Mouse (Mus musculus) kidney, adult 2 months (tissue): ENCODE results near the gene Nthl1. TPM values are rescaled to one million over a fixed set of nuclear protein-coding genes. Genes with fewer than 3 reads are reported as not detected.
A peak's percentile ranks its signal among the peaks of the same experiment; 100 is the strongest.

ENCODE experiments used
- DNase-seq: peaks from one replicate; pipeline ENCODE4 v3.0.0; 2021
- H3K27ac ChIP-seq: fragments of 200-500 bp; 2 replicates; pipeline ENCODE4 v1.5.1; 2012; ENCODE audit warnings: low read depth, low read length, control low read depth, inconsistent platforms; ENCODE audit not compliant: insufficient read depth
- H3K27me3 ChIP-seq: fragments of 200-500 bp; replicated peaks from 2 replicates; pipeline ENCODE4 v1.6.1; 2012; ENCODE audit warnings: mild to moderate bottlenecking, moderate library complexity, low read length, inconsistent platforms; ENCODE audit not compliant: control insufficient read depth, insufficient read depth
- H3K36me3 ChIP-seq: fragments of 200-500 bp; 2 replicates; pipeline ENCODE4 v1.6.1; 2012; ENCODE audit warnings: mild to moderate bottlenecking, moderate library complexity, low read length, inconsistent platforms; ENCODE audit not compliant: control insufficient read depth, insufficient read depth
- H3K4me1 ChIP-seq: fragments of 200-500 bp; 2 replicates; pipeline ENCODE4 v1.6.1; 2011; ENCODE audit warnings: low read length; ENCODE audit not compliant: control insufficient read depth, insufficient read depth
- H3K4me3 ChIP-seq: fragments of 200-500 bp; 2 replicates; pipeline ENCODE4 v1.5.1; 2011; ENCODE audit warnings: mild to moderate bottlenecking, low read depth, low read length, control low read depth; ENCODE audit not compliant: insufficient read depth
- CTCF ChIP-seq: fragments of 200-500 bp; conservative IDR thresholded peaks from 2 replicates; pipeline ENCODE4 v1.5.1; 2011; ENCODE audit warnings: low read depth, mild to moderate bottlenecking, control low read depth, low read length, moderate library complexity, mixed read lengths; ENCODE audit not compliant: insufficient read depth, insufficient read length
- POLR2A ChIP-seq: fragments of 200-500 bp; IDR thresholded peaks from one replicate; pipeline ENCODE4 v1.6.1; 2011; ENCODE audit warnings: low read depth, low read length, control low read depth
- WGBS: fragments of 180-500 bp; shearing (Covaris S2); methylation state at CpG from one replicate; pipeline ENCODE4 v1.1.7; 2018; 5-methylcytosine and 5-hydroxymethylcytosine counted together
- polyA plus RNA-seq: library from polyadenylated mRNA; depleted of rRNA; stranded (reverse); fragments of >200 nt; gene quantifications from 2 replicates; pipeline ENCODE4 v1.2.3, GENCODE M21; 2012; rRNA removed

The Nthl1 gene
- polyA plus RNA-seq, 1 experiment, result 13.6 TPM

DNA sequence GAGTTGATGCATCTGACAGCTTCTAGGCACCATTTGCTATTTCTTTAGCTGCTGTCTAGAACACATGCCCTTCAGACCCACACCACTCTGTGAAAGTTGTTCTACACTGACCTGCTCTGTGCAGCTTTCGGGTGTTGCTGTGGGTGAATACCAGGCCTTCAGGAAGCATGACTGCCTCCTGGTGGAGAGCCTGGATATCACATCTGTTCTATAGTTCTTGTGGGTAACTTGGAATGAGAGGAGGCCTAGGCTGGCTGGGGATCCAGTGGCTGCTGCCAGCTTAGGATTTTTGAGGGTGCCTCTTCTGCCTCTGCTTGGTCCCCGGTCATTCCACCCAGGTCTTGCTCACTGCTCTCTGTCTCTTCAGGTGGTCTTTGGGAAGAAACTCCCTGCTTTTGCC is 43.7 kb downstream of the Nthl1 start:
- Histone ChIP-seq H3K36me3 (no peaks in the 10 kb centered on the region), H3K4me3 (no peak overlapping the region), H3K27ac (no peak overlapping the region), H3K27me3 (no peaks in the 10 kb centered on the region), H3K4me1 (peaks cover 8% of the 10 kb centered on the region)
- peak; percentile 67 for DNase-seq
- TF ChIP-seq CTCF, result peak; percentile 66
- TF ChIP-seq POLR2A, result no peak
- 58% methylated on average over 2 of the region's 2 CpGs for WGBS

DNA sequence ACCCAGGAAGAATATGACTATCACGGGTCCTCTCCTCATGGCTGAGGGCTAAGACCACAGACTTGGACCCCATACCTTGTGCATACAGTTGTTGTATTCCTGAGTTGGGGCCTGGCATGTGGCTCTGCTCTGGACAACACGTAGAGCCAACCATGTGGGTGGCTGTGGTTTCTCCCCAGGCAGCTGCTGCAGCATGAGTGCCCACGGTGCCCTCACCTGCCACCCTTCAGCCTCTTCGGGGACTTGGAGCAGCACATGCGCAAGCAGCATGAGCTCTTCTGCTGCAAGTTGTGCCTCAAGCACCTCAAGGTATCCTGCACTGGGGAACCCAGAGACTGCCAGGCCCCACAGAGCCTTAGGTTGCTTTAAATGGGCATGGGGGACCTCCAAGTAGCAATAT is 44.4 kb downstream of the Nthl1 start:
- no peak overlapping the region for H3K27ac ChIP-seq
- no peak overlapping the region for H3K4me3 ChIP-seq
- TF ChIP-seq CTCF (no peak), POLR2A (no peak)
- DNase-seq, result no peak
- WGBS, result 94% methylated on average over 5 of the region's 5 CpGs
- no peaks in the 10 kb centered on the region for H3K27me3 ChIP-seq
- no peaks in the 10 kb centered on the region for H3K36me3 ChIP-seq
- H3K4me1 ChIP-seq, result peaks cover 3% of the 10 kb centered on the region; the same call in 1 of the 2 replicates

DNA sequence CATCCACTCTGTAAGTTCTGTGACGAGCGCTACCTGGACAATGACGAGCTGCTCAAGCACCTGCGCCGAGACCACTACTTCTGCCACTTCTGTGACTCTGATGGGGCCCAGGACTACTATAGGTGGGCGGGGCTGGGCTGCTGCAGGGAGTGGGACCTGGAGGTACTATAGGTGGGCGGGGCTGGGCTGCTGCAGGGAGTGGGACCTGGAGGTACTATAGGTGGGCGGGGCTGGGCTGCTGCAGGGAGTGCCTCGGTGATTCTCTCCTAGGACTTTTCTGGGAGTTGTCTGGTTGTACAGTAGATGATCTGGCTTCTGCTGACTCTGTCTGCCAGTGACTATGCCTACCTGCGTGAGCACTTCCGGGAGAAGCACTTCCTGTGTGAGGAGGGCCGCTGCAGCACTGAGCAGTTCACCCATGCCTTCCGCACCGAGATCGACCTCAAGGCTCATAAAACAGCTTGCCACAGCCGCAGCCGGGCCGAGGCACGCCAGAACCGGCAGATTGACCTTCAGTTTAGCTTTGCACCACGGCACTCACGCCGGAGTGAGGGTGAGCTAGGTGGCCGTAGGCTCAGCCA is 45.1 kb downstream of the Nthl1 start:
- Histone ChIP-seq H3K36me3 (no peaks in the 10 kb centered on the region), H3K4me3 (no peak overlapping the region), H3K4me1 (no peaks in the 10 kb centered on the region), H3K27me3 (no peaks in the 10 kb centered on the region), H3K27ac (no peak overlapping the region)
- TF ChIP-seq CTCF (no peak), POLR2A (no peak)
- DNase-seq, result no peak
- WGBS, result 85% methylated on average over 24 of the region's 24 CpGs

- Histone ChIP-seq H3K36me3 (no peaks in the 10 kb centered on the region), H3K27ac (no peak overlapping the region), H3K27me3 (0 out of 2 replicates have a peak, but pooled peaks cover 2% of the 10 kb centered on the region), H3K4me3 (no peak overlapping the region), H3K4me1 (no peaks in the 10 kb centered on the region)
- DNase-seq, result peak; percentile 72
- TF ChIP-seq POLR2A (no peak), CTCF (no peak)
- 50% methylated on average over 16 of the region's 16 CpGs for WGBS
Observed at GRCm38 (mm10) chr17:24686514-24686913, 54.0 kb downstream of the Nthl1 start.

- 0 out of 2 replicates have a peak, but pooled peaks cover 2% of the 10 kb centered on the region for H3K27me3 ChIP-seq
- DNase-seq, result peak; percentile 75
- TF ChIP-seq CTCF (no peak), POLR2A (no peak)
- H3K4me3 ChIP-seq, result peak overlapping the region; percentile 29; the same call in 1 of the 2 replicates
- no peak overlapping the region for H3K27ac ChIP-seq
- no peaks in the 10 kb centered on the region for H3K4me1 ChIP-seq
- no peaks in the 10 kb centered on the region for H3K36me3 ChIP-seq
- WGBS, result 4% methylated on average over 25 of the region's 25 CpGs
Observed at GRCm38 (mm10) chr17:24687146-24687595, 54.7 kb downstream of the Nthl1 start.

DNA sequence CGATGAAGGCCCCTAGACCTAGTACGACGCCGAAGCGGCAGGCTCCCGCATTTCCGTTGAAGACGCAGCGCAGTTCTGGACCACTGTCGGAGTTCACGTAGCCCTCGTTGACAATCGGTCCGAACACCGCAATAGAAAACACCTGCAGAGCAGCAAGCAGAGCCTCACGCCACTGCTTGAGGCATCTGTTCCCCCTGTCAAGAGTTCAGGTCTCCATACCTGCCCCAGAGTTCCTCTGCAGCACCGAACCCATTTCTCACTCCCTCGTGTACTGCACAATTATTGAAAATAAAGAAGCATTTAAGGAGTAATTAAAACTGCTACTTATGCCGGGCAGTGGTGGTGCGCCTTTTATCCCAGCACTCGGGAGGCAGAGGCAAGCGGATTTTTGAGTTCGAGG is 55.1 kb downstream of the Nthl1 start:
- no peak for TF ChIP-seq CTCF
- TF ChIP-seq POLR2A, result no peak
- H3K4me3 ChIP-seq, result peak overlapping the region; percentile 29; the same call in 1 of the 2 replicates
- 0 out of 2 replicates have a peak, but pooled peaks cover 2% of the 10 kb centered on the region for H3K27me3 ChIP-seq
- H3K4me1 ChIP-seq, result no peaks in the 10 kb centered on the region
- no peak overlapping the region for H3K27ac ChIP-seq
- no peaks in the 10 kb centered on the region for H3K36me3 ChIP-seq
- WGBS, result 23% methylated on average over 23 of the region's 23 CpGs
- no peak for DNase-seq

Other genes with a start within 250 kb of the Nthl1 start
- 73.0 and 76.9 TPM in 2 replicates for gene Rnps1, start 218.1 kb upstream of the Nthl1 start, polyA plus RNA-seq
- 196 and 222 TPM in 2 replicates for gene Eci1, start 206.0 kb upstream of the Nthl1 start, polyA plus RNA-seq
- gene Dnase1l2, start 189.6 kb upstream of the Nthl1 start, polyA plus RNA-seq, result 7.6 and 8.8 TPM in 2 replicates
- gene E4f1, start 162.4 kb upstream of the Nthl1 start, polyA plus RNA-seq, result 63.7 and 72.8 TPM in 2 replicates
- 38.7 and 46.5 TPM in 2 replicates for gene Pgp, start 162.3 kb upstream of the Nthl1 start, polyA plus RNA-seq
- 0.56 and 0.96 TPM in 2 replicates for gene Bricd5, start 158.8 kb upstream of the Nthl1 start, polyA plus RNA-seq
- 26.1 and 32.1 TPM in 2 replicates for gene Mlst8, start 153.6 kb upstream of the Nthl1 start, polyA plus RNA-seq
- 0.52 and 0.80 TPM in 2 replicates for gene Caskin1, start 144.1 kb upstream of the Nthl1 start, polyA plus RNA-seq
- 108 and 124 TPM in 2 replicates for gene Traf7, start 104.7 kb upstream of the Nthl1 start, polyA plus RNA-seq
- gene Rab26, start 98.5 kb upstream of the Nthl1 start, polyA plus RNA-seq, result 0.56 and 0.58 TPM in 2 replicates
- gene Pkd1, start 82.8 kb upstream of the Nthl1 start, polyA plus RNA-seq, result 34.6 and 42.9 TPM in 2 replicates
- 152 and 174 TPM in 2 replicates for gene Tsc2, start 50 bp upstream of the Nthl1 start, polyA plus RNA-seq
- 111 and 123 TPM in 2 replicates for gene Slc9a3r2, start 17.6 kb downstream of the Nthl1 start, polyA plus RNA-seq
- gene Npw, start 25.8 kb downstream of the Nthl1 start, polyA plus RNA-seq, result not detected in 2 replicates
- gene Zfp598, start 37.0 kb downstream of the Nthl1 start, polyA plus RNA-seq, result 44.3 and 57.6 TPM in 2 replicates
- 1.5 and 2.2 TPM in 2 replicates for gene Syngr3, start 57.3 kb downstream of the Nthl1 start, polyA plus RNA-seq
- gene Gfer, start 63.5 kb downstream of the Nthl1 start, polyA plus RNA-seq, result 29.8 and 34.7 TPM in 2 replicates
- 5.6 and 7.1 TPM in 2 replicates for gene Noxo1, start 63.6 kb downstream of the Nthl1 start, polyA plus RNA-seq
- gene Tbl3, start 75.0 kb downstream of the Nthl1 start, polyA plus RNA-seq, result 48.6 and 49.4 TPM in 2 replicates
- 0.16 and 0.91 TPM in 2 replicates for gene Rnf151, start 85.4 kb downstream of the Nthl1 start, polyA plus RNA-seq
- 2,444 and 2,611 TPM in 2 replicates for gene Rps2, start 85.4 kb downstream of the Nthl1 start, polyA plus RNA-seq
- 626 and 656 TPM in 2 replicates for gene Ndufb10, start 91.8 kb downstream of the Nthl1 start, polyA plus RNA-seq
- gene Rpl3l, start 95.1 kb downstream of the Nthl1 start, polyA plus RNA-seq, result 0.38 and 4.7 TPM in 2 replicates
- gene Msrb1, start 104.0 kb downstream of the Nthl1 start, polyA plus RNA-seq, result 169 and 209 TPM in 2 replicates
- gene Hs3st6, start 120.3 kb downstream of the Nthl1 start, polyA plus RNA-seq, result 7.4 and 11.9 TPM in 2 replicates
- gene Meiob, start 171.6 kb downstream of the Nthl1 start, polyA plus RNA-seq, result not detected in 2 replicates
- gene Hagh, start 207.5 kb downstream of the Nthl1 start, polyA plus RNA-seq, result 636 and 727 TPM in 2 replicates
- 103 and 123 TPM in 2 replicates for gene Fahd1, start 217.7 kb downstream of the Nthl1 start, polyA plus RNA-seq
- 50.6 and 77.3 TPM in 2 replicates for gene Igfals, start 233.3 kb downstream of the Nthl1 start, polyA plus RNA-seq